In genomic region chrX:52613328-52614030, GRCm38 (mm10) we compare ENCODE assay signal across 8 mouse cellular contexts. TPM values are rescaled to one million over a fixed set of nuclear protein-coding genes. Genes with fewer than 3 reads are reported as not detected.
DNase-seq lines count a peak whose midpoint lies in the region; ATAC-seq and TF ChIP-seq lines count a peak whose summit lies in the region.

Gene Gpc3 (minus strand): TSS chrX:52613950.

- no peaks in the 10 kb centered on the region for H3K9me3 ChIP-seq in intestine, embryonic 16.5 days (ENCODE audit: control insufficient read depth, low read length)
- H3K9me3 ChIP-seq in liver, embryonic 16.5 days (replicated peaks; ENCODE audit: control insufficient read depth, low read length): no peaks in the 10 kb centered on the region

- H3K27ac ChIP-seq in cerebellum, adult 2 months (ENCODE audit: insufficient read depth, low read length): no peak within 1 kb of the TSS
- H3K27ac ChIP-seq in intestine, embryonic 16.5 days (ENCODE audit: low read length): peak within 1 kb of the TSS; percentile 66
- no peak within 1 kb of the TSS for H3K27ac ChIP-seq in liver, embryonic 16.5 days (ENCODE audit: low read length)
- no peak within 1 kb of the TSS for H3K27ac ChIP-seq in olfactory bulb, adult 2 months (ENCODE audit: insufficient read depth, low read depth, low read length)

- H3K9ac ChIP-seq in intestine, embryonic 16.5 days (ENCODE audit: low read depth, low read length): peak within 1 kb of the TSS; percentile 78
- H3K9ac ChIP-seq in liver, embryonic 16.5 days (ENCODE audit: low read depth, low read length): peak within 1 kb of the TSS; percentile 43

- peak within 1 kb of the TSS; percentile 55 for H3K4me2 ChIP-seq in intestine, embryonic 16.5 days (ENCODE audit: low read depth, low read length)
- peak within 1 kb of the TSS; percentile 49 for H3K4me2 ChIP-seq in liver, embryonic 16.5 days (ENCODE audit: low read depth, low read length)

- no peaks in the 10 kb centered on the region for H3K36me3 ChIP-seq in intestine, embryonic 16.5 days (ENCODE audit: control insufficient read depth, insufficient read depth, low read length)
- no peaks in the 10 kb centered on the region for H3K36me3 ChIP-seq in liver, embryonic 16.5 days (ENCODE audit: control insufficient read depth, insufficient read depth)

- H3K4me3 ChIP-seq in cerebellum, adult 2 months (replicated peaks; ENCODE audit: insufficient read depth, low read depth, low read length): peak within 1 kb of the TSS; percentile 51
- peak within 1 kb of the TSS; percentile 66 for H3K4me3 ChIP-seq in intestine, embryonic 16.5 days (ENCODE audit: low read length)
- peak within 1 kb of the TSS; percentile 54 for H3K4me3 ChIP-seq in liver, embryonic 16.5 days (ENCODE audit: low read depth, low read length)
- peak within 1 kb of the TSS; percentile 76 for H3K4me3 ChIP-seq in olfactory bulb, adult 2 months (ENCODE audit: insufficient read depth, low read depth, low read length)

- no peak for TF ChIP-seq POLR2A in cerebellum, adult 2 months (IDR thresholded peaks at IDR 0.05; ENCODE audit: borderline replicate concordance, insufficient read depth, low read length)
- no peak for TF ChIP-seq POLR2A in olfactory bulb, adult 2 months (IDR thresholded peaks at IDR 0.05; ENCODE audit: insufficient read depth, low read depth, low read length)

- no peaks in the 10 kb centered on the region for H3K4me1 ChIP-seq in cerebellum, adult 2 months (ENCODE audit: control insufficient read depth, insufficient read depth, low read length)
- H3K4me1 ChIP-seq in intestine, embryonic 16.5 days (ENCODE audit: control insufficient read depth, insufficient read depth, low read length): 0 out of 2 replicates have a peak, but pooled peaks cover 8% of the 10 kb centered on the region
- no peaks in the 10 kb centered on the region for H3K4me1 ChIP-seq in liver, embryonic 16.5 days (ENCODE audit: control insufficient read depth, low read depth, low read length)
- H3K4me1 ChIP-seq in olfactory bulb, adult 2 months (ENCODE audit: control insufficient read depth, insufficient read depth, low read length): peaks cover 3% of the 10 kb centered on the region

- no peak for ATAC-seq in cerebellum, adult (ENCODE audit: insufficient number of reproducible peaks, low FRiP score, low TSS enrichment)
- ATAC-seq in intestine, embryonic 16.5 days: peak; percentile 96
- peak; percentile 86 for ATAC-seq in liver, embryonic 16.5 days (ENCODE audit: low read depth)

- 5% methylated on average over 46 of the region's 48 CpGs for WGBS in cerebellum, adult 2 months
- WGBS in intestine, embryonic 16.5 days: 16% methylated on average over 44 of the region's 48 CpGs
- WGBS in liver, embryonic 16.5 days (ENCODE audit: insufficient replicate concordance): 25% methylated on average over 44 of the region's 48 CpGs
- WGBS in olfactory bulb, adult 2 months: 24% methylated on average over 48 of the region's 48 CpGs

- no peaks in the 10 kb centered on the region; the same call in 1 of the 2 replicates for H3K27me3 ChIP-seq in cerebellum, adult 2 months (ENCODE audit: control insufficient read depth, insufficient read depth, low read length)
- H3K27me3 ChIP-seq in intestine, embryonic 16.5 days (replicated peaks; ENCODE audit: control insufficient read depth, insufficient read depth, low read length): no peaks in the 10 kb centered on the region
- H3K27me3 ChIP-seq in liver, embryonic 16.5 days (ENCODE audit: control insufficient read depth, insufficient read depth, low read depth, low read length): peaks cover 22% of the 10 kb centered on the region

- TF ChIP-seq CTCF in cerebellum, adult 2 months (IDR thresholded peaks at IDR 0.05; ENCODE audit: borderline replicate concordance, insufficient read depth, low read depth, low read length): no peak
- no peak for TF ChIP-seq CTCF in olfactory bulb, adult 2 months (IDR thresholded peaks at IDR 0.05; ENCODE audit: insufficient read depth, low read depth, low read length)

- no peak for DNase-seq in cerebellum, adult 2 months
- peak; percentile 8 for DNase-seq in c-Kit-positive CD71-positive TER-119-positive erythroid progenitor cells, embryonic 14.5 days (ENCODE audit: low spot score)
- DNase-seq in heart, adult 11 months: peak; percentile 88
- DNase-seq in thymus, postnatal 4 days: peak; percentile 85

RNA-seq across cellular contexts. Expression of gene Gpc3, which starts in this region (rescaled TPM):
- polyA plus RNA-seq in cerebellum, adult 2 months (2012; rRNA removed): 2.6 and 2.8 TPM in 2 replicates
- polyA plus RNA-seq in intestine, embryonic 16.5 days (2015; fragmentation: Nextera tagmentation; extraction: Ambion mirVana): 507 and 515 TPM in 2 replicates
- 312 and 343 TPM in 2 replicates for polyA plus RNA-seq in liver, embryonic 16.5 days (2015; fragmentation: Nextera tagmentation; extraction: Ambion mirVana)
- polyA plus RNA-seq in olfactory bulb, adult 2 months (2012; ENCODE audit: insufficient read depth, insufficient read length, low replicate concordance, missing spikeins): not detected in 2 replicates

Comparison
In these comparisons a context has a peak if more than half of its experiments do, and no peak if none do; other contexts are left out.
1. RNA of gene Gpc3 (polyA plus RNA-seq): 507 to 515 TPM in intestine, embryonic 16.5 days and 312 to 343 TPM in liver, embryonic 16.5 days; 2.6 to 2.8 TPM in cerebellum, adult 2 months and not detected in olfactory bulb, adult 2 months; every median in the first group is over 10 times any median in the second.
2. DNase-seq: peak in c-Kit-positive CD71-positive TER-119-positive erythroid progenitor cells, embryonic 14.5 days (single experiment), heart, adult 11 months (single experiment) and thymus, postnatal 4 days (single experiment); none in cerebellum, adult 2 months (0 of 2).
3. Peak in every context shown above with its lines, with median percentiles within 50 percentile points of each other: H3K4me3 ChIP-seq.